Mouse (Mus musculus) kidney, adult 18-20 months (tissue): ENCODE results near the gene Tcl1b5.
"Not testable (repeated sequence)": the region's sequence is repeated elsewhere in the genome, so short reads cannot be mapped to it uniquely, and the experiment has no call there.

Experiments used
- DNase-seq: peaks from one replicate; pipeline ENCODE4 v3.0.0; 2021

Tcl1b5 gene

DNA sequence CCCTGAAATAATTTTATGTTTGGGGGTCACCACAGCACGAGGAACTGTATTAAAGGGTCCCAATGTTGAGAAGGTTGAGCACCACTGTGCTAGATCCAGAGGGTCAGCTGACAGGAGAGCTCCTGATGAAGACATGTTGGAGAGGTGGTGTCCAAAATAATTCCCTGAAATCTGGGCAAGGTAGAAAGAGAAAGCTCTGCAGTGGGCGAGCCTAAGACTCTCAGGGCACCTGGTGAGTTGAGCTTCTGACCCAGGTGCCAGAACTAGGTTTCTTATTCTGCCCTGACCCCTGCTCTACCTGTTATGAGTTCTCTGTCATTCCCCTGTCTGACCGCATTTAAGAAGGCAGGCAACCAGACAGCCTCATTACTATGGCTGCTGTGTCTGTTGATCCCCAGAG is at the start of gene Tcl1b5:
Gene Tcl1b5 (plus strand): TSS at position 301 of the 400 bp plus-strand sequence.
- DNase-seq, result not testable (repeated sequence)

DNA sequence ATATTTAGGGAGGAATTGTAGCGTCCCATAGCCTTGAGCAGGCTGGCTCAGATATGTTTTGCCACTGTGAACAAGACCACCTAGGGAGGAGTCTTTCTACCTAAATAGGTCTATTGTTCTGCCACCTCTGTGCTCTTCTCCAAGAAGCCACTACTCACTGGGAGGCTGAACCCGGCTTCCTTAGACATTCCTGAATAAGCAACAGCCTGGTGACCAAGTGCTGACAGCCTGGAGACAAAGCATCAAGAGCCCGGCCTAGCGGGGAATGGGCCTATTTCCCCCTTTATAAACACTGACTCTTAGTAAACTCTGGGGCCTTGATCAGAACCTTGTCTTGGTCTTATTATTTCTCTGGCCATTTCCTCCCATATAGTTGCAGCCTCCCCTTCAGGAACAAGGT is 49.6 kb upstream of the Tcl1b5 start:
- DNase-seq, result no peak

DNA sequence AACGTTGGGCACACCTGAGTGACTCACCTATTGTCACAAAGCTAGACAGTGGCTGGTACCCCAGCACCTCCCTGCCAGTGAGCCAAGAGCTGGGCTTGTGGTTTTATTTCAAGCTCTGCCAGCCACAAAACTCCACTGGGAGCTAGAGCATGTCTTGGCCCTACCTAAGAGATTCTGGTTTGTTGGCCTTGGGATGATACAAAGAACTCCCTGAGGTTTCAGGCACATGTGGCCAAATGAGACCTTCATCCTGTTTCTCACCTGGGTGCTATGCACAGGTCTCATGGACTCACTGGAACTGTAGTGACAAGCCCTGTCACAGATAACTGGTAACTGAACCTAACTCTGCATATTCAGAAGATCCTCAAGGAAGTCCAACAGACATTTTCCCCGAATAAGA is 48.5 kb upstream of the Tcl1b5 start:
- no peak for DNase-seq

- not testable (repeated sequence) for DNase-seq
Observed at GRCm38 (mm10) chr12:105129494-105130205, 46.5 kb upstream of the Tcl1b5 start.

DNA sequence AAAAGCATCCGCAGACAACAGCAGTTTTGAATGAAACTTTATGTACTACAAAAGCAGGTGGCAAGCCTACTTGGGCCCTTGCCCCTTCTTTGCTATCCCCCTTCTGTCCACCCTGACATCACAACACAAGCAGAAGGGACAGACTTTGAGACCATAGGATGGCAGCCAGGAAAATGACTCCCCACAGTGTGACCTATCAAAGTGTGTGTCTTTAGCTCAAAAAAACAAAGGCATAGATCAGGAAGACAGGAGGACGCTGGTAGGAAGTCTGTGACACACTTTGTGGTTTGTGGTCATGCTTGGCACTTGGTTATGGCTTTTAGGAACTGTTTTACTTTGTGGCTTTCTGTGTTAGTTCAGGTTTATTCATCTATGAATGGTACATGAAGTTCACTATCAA is 42.0 kb upstream of the Tcl1b5 start:
- DNase-seq, result not testable (repeated sequence)

- not testable (repeated sequence) for DNase-seq
Observed at GRCm38 (mm10) chr12:105134826-105135225, 41.3 kb upstream of the Tcl1b5 start.

DNA sequence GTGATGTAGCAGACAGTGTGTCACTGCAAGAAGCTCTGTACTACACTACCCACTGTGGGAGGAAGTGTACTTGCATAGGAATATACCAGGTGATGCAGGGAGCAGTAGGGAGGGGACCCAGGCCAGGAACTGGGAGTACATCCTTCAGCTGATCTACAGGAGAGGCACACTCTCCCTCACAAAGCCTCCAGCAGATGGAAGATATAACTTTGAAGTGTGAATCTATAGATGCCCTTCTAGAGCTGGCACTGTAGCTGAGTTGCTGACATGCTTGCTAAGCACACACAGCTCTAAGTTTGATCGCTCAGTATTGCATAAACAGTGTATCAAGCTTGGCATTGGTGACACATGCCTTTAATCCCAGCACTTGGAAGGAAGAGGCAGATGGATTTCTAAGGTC is 38.4 kb upstream of the Tcl1b5 start:
- not testable (repeated sequence) for DNase-seq

- no peak for DNase-seq
Observed at GRCm38 (mm10) chr12:105143096-105143495, 33.0 kb upstream of the Tcl1b5 start.

DNA sequence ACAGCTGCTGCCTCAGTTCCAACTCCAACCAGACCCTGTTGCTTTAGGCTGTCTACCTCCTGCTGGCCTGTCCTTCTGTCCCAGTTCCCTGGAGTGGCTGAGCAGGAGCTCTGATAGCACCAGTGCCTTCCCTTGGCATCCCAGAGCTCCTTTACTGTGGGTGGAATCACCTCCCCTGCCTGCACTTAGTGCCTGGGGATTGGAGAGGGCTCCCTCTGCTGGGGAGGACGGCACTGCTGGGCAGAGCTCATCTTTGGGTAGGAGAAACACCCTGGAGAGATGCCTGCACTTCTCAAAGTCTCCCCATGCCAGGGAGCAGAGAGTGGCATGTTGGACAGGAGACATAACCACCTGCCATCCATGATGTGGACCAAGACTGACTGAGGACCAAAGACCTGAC is 31.2 kb upstream of the Tcl1b5 start:
- DNase-seq, result not testable (repeated sequence)

GRCm38 (mm10) chr12:105145714-105146113 is 30.4 kb upstream of the Tcl1b5 start, which contains the start of gene Tcl1b2:
TSS of gene Tcl1b2 (plus strand) at chr12:105146014.
- no peak for DNase-seq

DNA sequence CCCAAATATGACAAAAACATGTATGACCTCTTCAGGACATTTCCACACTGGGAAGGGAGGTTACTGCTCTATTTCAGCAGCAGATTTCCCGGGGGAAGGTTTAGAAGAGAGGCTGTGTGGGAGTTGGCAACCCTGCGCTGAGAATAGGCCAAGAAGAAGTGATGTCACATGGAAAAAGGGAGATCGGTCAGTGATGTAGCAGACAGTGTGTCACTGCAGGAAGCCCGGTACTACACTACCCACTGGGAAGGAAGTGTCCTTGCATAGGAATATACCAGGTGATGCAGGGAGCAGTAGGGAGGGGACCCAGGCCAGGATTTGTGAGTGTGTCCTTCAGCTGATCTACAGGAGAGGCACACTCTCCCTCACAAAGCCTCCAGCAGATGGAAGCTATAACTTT is 20.9 kb upstream of the Tcl1b5 start:
- not testable (repeated sequence) for DNase-seq

DNA sequence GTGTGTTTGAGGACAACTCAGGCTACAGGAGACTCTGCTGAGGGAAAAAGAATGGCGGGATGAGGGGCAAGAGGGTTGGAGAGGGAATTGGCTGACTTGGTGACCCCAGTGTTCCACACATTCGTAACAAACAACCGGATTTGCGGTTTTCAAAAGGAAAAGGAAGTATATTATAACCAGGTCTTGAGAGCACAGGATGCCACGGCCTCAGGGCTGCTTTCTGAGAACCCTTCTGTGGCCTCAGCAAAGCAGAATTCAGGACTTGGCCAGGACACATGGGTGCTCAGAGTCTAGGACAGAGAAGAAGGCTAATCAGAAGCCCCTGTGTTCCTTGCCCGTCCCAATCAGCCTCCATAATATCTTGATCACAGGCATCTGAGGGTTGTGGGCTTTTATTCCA is 17.3 kb upstream of the Tcl1b5 start:
- DNase-seq, result no peak

GRCm38 (mm10) chr12:105159390-105159789 is 16.8 kb upstream of the Tcl1b5 start, which contains the start of gene Tcl1b1:
TSS of gene Tcl1b1 (plus strand) at chr12:105159690.
- DNase-seq, result no peak

DNA sequence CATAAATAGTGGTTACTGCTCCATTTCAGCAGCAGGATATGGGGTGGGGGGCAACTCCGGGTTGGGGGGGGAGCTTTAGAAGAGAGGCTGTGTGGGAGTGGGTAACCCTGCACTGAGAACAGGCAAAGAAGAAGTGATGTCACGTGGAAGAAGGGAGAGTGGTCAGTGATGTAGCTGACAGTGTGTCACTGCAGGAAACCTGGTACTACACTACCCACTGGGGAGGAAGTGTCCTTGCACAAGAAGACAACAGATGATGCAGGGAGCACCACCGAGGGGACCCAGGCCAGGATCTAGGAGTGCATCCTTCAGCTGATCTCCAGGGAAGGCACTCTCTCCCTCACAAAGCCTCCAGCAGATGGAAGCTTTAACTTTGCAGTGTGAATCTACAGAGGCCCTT is 9.4 kb upstream of the Tcl1b5 start:
- no peak for DNase-seq

DNA sequence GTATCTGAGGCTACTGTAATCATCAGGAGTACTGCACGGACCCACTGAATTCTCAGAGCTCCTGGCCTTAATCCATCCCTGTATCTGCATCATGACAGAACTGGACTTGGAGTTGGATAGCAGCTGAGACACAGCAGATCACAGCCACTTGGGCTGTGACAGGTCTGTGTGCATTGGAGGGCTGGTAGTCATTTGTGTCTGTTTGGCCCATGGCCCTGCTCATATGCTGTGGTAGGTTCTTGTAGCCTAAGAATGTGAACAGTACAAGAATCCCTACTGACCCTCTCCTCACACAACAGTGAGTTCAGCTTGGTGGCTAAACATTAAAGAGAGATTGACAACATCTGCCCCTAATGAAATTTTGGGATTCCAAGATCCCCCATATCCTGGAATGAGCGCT is 2.8 kb upstream of the Tcl1b5 start:
- DNase-seq, result no peak

DNA sequence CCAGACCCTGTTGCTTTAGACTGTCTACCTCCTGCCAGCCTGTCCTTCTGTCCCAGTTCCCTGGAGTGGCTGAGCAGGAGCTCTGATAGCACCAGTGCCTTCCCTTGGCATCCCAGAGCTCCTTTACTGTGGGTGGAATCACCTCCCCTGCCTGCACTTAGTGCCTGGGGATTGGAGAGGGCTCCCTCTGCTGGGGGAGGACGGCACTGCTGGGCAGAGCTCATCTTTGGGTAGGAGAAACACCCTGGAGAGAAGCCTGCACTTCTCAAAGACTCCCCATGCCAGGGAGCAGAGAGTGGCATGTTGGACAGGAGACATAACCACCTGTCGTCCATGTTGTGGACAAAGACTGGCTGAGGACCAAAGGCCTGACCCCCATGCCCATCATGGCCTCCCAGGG is 1.8 kb upstream of the Tcl1b5 start:
- peak; percentile 70 for DNase-seq

DNA sequence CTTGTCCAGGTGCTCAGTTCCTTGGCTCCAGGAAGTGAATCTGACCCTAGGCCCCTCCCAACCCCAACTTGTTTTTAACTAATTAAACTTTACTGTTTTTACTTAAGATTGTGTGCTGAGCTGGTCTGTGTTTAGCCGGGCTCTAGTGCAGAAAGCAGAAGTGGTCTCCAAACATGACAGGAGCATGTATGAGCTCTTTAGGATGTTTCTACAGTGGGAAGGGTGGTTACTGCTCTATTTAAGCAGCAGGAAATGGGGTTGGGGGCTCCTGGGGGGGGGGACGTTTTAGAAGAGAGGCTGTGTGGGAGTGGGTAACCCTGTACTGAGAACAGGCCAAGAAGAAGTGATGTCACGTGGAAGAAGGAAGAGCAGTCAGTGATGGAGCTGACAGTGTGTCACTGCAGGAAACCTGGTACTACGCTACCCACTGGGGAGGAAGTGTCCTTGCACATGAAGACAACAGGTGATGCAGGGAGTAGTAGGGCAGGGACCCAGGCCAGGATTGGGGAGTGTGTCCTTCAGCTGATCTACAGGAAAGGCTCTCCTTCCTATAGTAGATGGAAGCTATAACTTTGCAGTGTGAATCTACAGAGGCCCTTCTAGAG is 5.0 kb downstream of the Tcl1b5 start:
- not testable (repeated sequence) for DNase-seq

DNA sequence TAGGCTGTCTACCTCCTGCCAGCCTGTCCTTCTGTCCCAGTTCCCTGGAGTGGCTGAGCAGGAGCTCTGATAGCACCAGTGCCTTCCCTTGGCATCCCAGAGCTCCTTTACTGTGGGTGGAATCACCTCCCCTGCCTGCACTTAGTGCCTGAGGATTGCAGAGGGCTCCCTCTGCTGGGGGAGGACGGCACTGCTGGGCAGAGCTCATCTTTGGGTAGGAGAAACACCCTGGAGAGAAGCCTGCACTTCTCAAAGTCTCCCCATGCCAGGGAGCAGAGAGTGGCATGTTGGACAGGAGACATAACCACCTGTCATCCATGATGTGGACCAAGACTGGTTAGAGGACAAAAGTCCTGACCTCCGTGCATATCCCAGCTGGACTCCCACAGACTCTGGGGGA is 12.8 kb downstream of the Tcl1b5 start:
- DNase-seq, result peak; percentile 20

GRCm38 (mm10) chr12:105190743-105191142 is 14.6 kb downstream of the Tcl1b5 start, which contains the start of gene Tcl1b3:
TSS of gene Tcl1b3 (plus strand) at chr12:105191043.
- DNase-seq, result not testable (repeated sequence)

DNA sequence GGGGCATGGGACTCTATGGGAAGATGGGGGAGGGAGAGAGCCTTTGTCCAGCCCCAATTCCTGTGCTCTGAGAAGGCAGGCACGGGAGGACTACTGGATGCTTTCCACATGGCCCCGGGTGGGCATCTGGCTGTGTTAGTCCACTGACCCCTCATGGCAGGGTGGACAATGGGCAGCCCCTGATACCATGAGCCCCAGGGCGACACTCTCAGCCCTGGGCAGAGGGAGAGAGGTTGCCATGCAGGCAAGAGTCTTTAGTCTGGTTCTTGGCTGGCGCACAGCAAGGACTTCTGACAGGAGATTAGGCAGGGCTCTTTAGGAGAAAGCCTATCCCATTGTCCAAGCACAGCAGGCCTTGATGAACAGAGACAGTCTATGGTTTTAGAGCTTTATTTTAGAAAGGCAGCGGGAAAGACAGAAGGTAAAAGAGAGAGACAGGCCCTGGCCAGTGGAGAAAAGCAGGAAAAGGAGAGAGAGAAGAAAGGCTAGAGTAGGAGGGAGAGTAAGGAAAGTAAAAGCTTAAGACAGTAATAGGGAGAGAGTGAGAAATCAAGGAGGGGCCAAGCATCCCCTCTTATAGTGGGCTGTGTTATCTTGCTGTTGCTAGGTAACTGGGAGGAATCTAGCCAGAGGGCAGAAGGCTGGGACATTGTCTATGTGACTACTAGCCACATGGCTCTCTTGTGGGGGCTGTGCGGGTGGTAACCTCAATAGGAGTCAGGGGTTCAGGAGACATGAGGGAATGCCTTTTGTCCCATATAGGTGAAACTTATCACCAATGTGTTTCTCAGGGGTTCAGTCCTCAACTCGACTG is 23.7 kb downstream of the Tcl1b5 start:
- not testable (repeated sequence) for DNase-seq

DNA sequence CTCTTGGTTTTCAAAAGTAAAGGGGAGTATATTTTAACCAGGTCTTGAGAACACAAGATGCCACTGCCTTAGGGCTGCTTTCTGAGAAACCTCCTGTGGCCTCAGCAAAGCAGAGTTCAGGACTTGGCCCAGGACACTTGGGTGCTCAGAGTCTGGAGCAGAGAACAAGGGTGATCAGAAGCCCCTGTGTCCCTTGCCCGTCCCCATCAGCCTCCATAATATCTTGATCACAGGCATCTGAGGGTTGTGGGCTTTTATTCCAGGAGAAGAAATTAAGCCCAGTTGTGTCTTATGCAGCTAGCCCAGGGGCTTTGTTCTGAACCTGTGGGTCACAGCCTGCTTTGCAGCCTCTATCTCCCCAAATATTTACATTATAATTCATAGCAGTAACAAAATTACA is 25.5 kb downstream of the Tcl1b5 start, which contains the start of gene Tcl1b4:
Gene Tcl1b4 (plus strand): TSS at position 301 of the 400 bp plus-strand sequence.
- DNase-seq, result not testable (repeated sequence)

- DNase-seq, result no peak
Observed at GRCm38 (mm10) chr12:105207071-105207470, 30.9 kb downstream of the Tcl1b5 start.

GRCm38 (mm10) chr12:105208441-105208840 is 32.3 kb downstream of the Tcl1b5 start:
- no peak for DNase-seq
